Mouse (Mus musculus): Measurements from ENCODE around the gene Gm10961.

DNA sequence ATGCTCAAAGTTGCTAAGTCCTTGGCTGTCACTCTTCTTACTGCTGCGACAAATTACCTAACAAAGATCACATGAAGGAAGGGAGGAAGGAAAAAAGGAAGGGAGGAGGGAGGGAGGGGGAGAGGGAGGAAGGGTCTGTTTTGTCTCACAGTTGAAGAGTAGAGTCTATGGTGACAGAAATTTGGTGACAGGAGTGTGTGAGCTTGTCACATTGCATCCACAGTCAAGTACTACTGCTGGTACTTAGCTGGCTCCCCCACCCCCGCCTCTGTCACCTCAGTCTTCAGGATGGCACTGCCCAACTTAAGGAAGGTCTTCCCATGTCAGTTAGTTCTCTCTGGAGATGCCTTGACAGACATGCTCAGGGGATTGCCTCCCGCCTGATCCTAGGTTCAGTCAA lies 5.1 kb downstream of the Gm10961 start:
- TF ChIP-seq USF1 (IDR thresholded peaks at IDR 0.05; ENCODE audit: low read depth) (no peak), TCF12 (IDR thresholded peaks at IDR 0.05; ENCODE audit: insufficient read depth, poor library complexity, severe bottlenecking) (no peak), POLR2A (IDR thresholded peaks at IDR 0.05; ENCODE audit: insufficient read length, low read depth) (no peak), MYOG (IDR thresholded peaks at IDR 0.05; ENCODE audit: control insufficient read depth in 1 of 3, insufficient read depth in 1 of 3, insufficient read length in 2 of 3, low read depth in 2 of 3) (no peak), MYOD1 (IDR thresholded peaks at IDR 0.05; ENCODE audit: control insufficient read depth in 1 of 3, insufficient read length in 2 of 3, low read depth in 2 of 3) (no peak), MAX (IDR thresholded peaks at IDR 0.05; ENCODE audit: low read depth) (no peak), SRF (IDR thresholded peaks at IDR 0.05; ENCODE audit: control insufficient read depth, insufficient read length, low read depth) (no peak), CEBPB (IDR thresholded peaks at IDR 0.05; ENCODE audit: insufficient read depth, poor library complexity, severe bottlenecking) (no peak), E2F4 (IDR thresholded peaks at IDR 0.05; ENCODE audit: insufficient read depth) (no peak), POLR2AphosphoS2 (IDR thresholded peaks at IDR 0.05; ENCODE audit: insufficient read length, low read depth) (no peak), REST (IDR thresholded peaks at IDR 0.05; ENCODE audit: insufficient read depth, insufficient read length) (no peak), TCF3 (IDR thresholded peaks at IDR 0.05; ENCODE audit: insufficient read length, low read depth) (no peak)

Measured in myocyte (in vitro differentiated cells).